Mouse (Mus musculus) macrophage (primary cell): ENCODE data around the gene Runx1. TPM values are rescaled to one million over a fixed set of nuclear protein-coding genes. Genes with fewer than 3 reads are reported as not detected.

Source experiments
- H3K27ac ChIP-seq: fragments of 350-480 bp; formaldehyde crosslinking; 2 replicates; pipeline ENCODE4 v1.9.0; 2021
- H3K36me3 ChIP-seq: fragments of 350-480 bp; formaldehyde crosslinking; 2 replicates; pipeline ENCODE4 v1.9.0; 2021; ENCODE audit errors: inconsistent target
- H3K4me3 ChIP-seq: fragments of 350-480 bp; formaldehyde crosslinking; 2 replicates; pipeline ENCODE4 v1.9.0; 2021; ENCODE audit errors: inconsistent target
- H3K79me2 ChIP-seq: fragments of 350-480 bp; formaldehyde crosslinking; 2 replicates; pipeline ENCODE4 v1.9.0; 2021; ENCODE audit errors: inconsistent target
- WGBS: methylation state at CpG from one replicate; pipeline ENCODE4 v1.1.7; 2026; ENCODE audit warnings: inconsistent platforms; ENCODE audit not compliant: missing documents; 5-methylcytosine and 5-hydroxymethylcytosine counted together
- polyA plus RNA-seq: library from polyadenylated mRNA; stranded (reverse); fragments of 250-400 nt; gene quantifications from 3 replicates; pipeline ENCODE4 v1.2.4, GENCODE M21; 2018; ENCODE audit warnings: inconsistent platforms

The Runx1 gene
- polyA plus RNA-seq, 1 experiment from 2014 or later = 30.4 TPM

- peak overlapping the region; percentile 95 for H3K27ac ChIP-seq
- 35% methylated on average over 5 of the region's 5 CpGs for WGBS
- H3K4me3 ChIP-seq = no peak overlapping the region
- H3K79me2 ChIP-seq = peaks cover 91% of the 10 kb centered on the region
- H3K36me3 ChIP-seq = peaks cover 14% of the 10 kb centered on the region; the same call in 1 of the 2 replicates
These were observed 4.4 kb downstream of the Runx1 start for GRCm38 (mm10) chr16:92821596-92821937.

- WGBS = 65% methylated on average over 6 of the region's 6 CpGs
- Histone ChIP-seq H3K27ac (no peak overlapping the region), H3K4me3 (no peak overlapping the region), H3K79me2 (peaks cover 100% of the 10 kb centered on the region), H3K36me3 (peaks cover 19% of the 10 kb centered on the region; the same call in 1 of the 2 replicates)
These were observed 5.5 kb downstream of the Runx1 start for GRCm38 (mm10) chr16:92820451-92820850.

- Histone ChIP-seq H3K4me3 (no peak overlapping the region), H3K79me2 (peaks cover 100% of the 10 kb centered on the region), H3K36me3 (peaks cover 19% of the 10 kb centered on the region; the same call in 1 of the 2 replicates), H3K27ac (no peak overlapping the region)
- WGBS = 52% methylated on average over 7 of the region's 8 CpGs
These were observed 7.3 kb downstream of the Runx1 start for GRCm38 (mm10) chr16:92818480-92819269.

GRCm38 (mm10) chr16:92816092-92816491 lies 9.9 kb downstream of the Runx1 start:
- Histone ChIP-seq H3K4me3 (no peak overlapping the region), H3K79me2 (peaks cover 100% of the 10 kb centered on the region), H3K27ac (no peak overlapping the region), H3K36me3 (peaks cover 28% of the 10 kb centered on the region; the same call in 1 of the 2 replicates)
- 91% methylated on average over 7 of the region's 7 CpGs for WGBS

- Histone ChIP-seq H3K79me2 (peaks cover 100% of the 10 kb centered on the region), H3K4me3 (no peak overlapping the region), H3K36me3 (peaks cover 33% of the 10 kb centered on the region; the same call in 1 of the 2 replicates), H3K27ac (no peak overlapping the region)
- 81% methylated on average over 2 of the region's 2 CpGs for WGBS
These were observed 10.8 kb downstream of the Runx1 start for GRCm38 (mm10) chr16:92815195-92815527.

- Histone ChIP-seq H3K27ac (no peak overlapping the region), H3K79me2 (peaks cover 100% of the 10 kb centered on the region), H3K36me3 (peaks cover 33% of the 10 kb centered on the region; the same call in 1 of the 2 replicates), H3K4me3 (no peak overlapping the region)
- 57% methylated on average over 5 of the region's 5 CpGs for WGBS
These were observed 11.4 kb downstream of the Runx1 start for GRCm38 (mm10) chr16:92814366-92815194.

- no peak overlapping the region for H3K4me3 ChIP-seq
- H3K27ac ChIP-seq = no peak overlapping the region
- H3K79me2 ChIP-seq = peaks cover 100% of the 10 kb centered on the region
- WGBS = 75% methylated on average over 3 of the region's 3 CpGs
- H3K36me3 ChIP-seq = peaks cover 27% of the 10 kb centered on the region; the same call in 1 of the 2 replicates
These were observed 13.5 kb downstream of the Runx1 start for GRCm38 (mm10) chr16:92812405-92812804.

GRCm38 (mm10) chr16:92810568-92811240 lies 15.2 kb downstream of the Runx1 start:
- H3K36me3 ChIP-seq = peaks cover 13% of the 10 kb centered on the region; the same call in 1 of the 2 replicates
- H3K79me2 ChIP-seq = peaks cover 100% of the 10 kb centered on the region
- 90% methylated on average over 8 of the region's 8 CpGs for WGBS
- H3K4me3 ChIP-seq = no peak overlapping the region
- H3K27ac ChIP-seq = no peak overlapping the region

- H3K27ac ChIP-seq = no peak overlapping the region
- H3K4me3 ChIP-seq = no peak overlapping the region
- 69% methylated on average over 7 of the region's 8 CpGs for WGBS
- peaks cover 21% of the 10 kb centered on the region; the same call in 1 of the 2 replicates for H3K36me3 ChIP-seq
- peaks cover 100% of the 10 kb centered on the region for H3K79me2 ChIP-seq
These were observed 18.2 kb downstream of the Runx1 start for GRCm38 (mm10) chr16:92807772-92808171.

- H3K79me2 ChIP-seq = peaks cover 84% of the 10 kb centered on the region
- H3K27ac ChIP-seq = 0 out of 2 replicates have a peak overlapping the region, but pooled peaks have one; percentile 4
- H3K36me3 ChIP-seq = peaks cover 16% of the 10 kb centered on the region; the same call in 1 of the 2 replicates
- WGBS = 59% methylated on average over 7 of the region's 7 CpGs
- no peak overlapping the region for H3K4me3 ChIP-seq
These were observed 22.8 kb downstream of the Runx1 start for GRCm38 (mm10) chr16:92803076-92803580.

- Histone ChIP-seq H3K4me3 (no peak overlapping the region), H3K79me2 (peaks cover 84% of the 10 kb centered on the region), H3K27ac (peak overlapping the region; percentile 99), H3K36me3 (peaks cover 16% of the 10 kb centered on the region; the same call in 1 of the 2 replicates)
- under 1% methylated on average over 12 of the region's 12 CpGs for WGBS
These were observed 24.4 kb downstream of the Runx1 start for GRCm38 (mm10) chr16:92801567-92801966.

GRCm38 (mm10) chr16:92800845-92801244 lies 25.1 kb downstream of the Runx1 start:
- peaks cover 84% of the 10 kb centered on the region for H3K79me2 ChIP-seq
- WGBS = 3% methylated on average over 5 of the region's 5 CpGs
- H3K36me3 ChIP-seq = peaks cover 16% of the 10 kb centered on the region; the same call in 1 of the 2 replicates
- H3K4me3 ChIP-seq = no peak overlapping the region
- H3K27ac ChIP-seq = peak overlapping the region; percentile 99

GRCm38 (mm10) chr16:92799940-92800339 lies 26.0 kb downstream of the Runx1 start:
- H3K79me2 ChIP-seq = peaks cover 84% of the 10 kb centered on the region
- H3K27ac ChIP-seq = peak overlapping the region; percentile 99
- peaks cover 23% of the 10 kb centered on the region; the same call in 1 of the 2 replicates for H3K36me3 ChIP-seq
- H3K4me3 ChIP-seq = no peak overlapping the region
- WGBS = 96% methylated on average over 7 of the region's 7 CpGs

- Histone ChIP-seq H3K36me3 (peaks cover 20% of the 10 kb centered on the region; the same call in 1 of the 2 replicates), H3K4me3 (no peak overlapping the region), H3K27ac (no peak overlapping the region), H3K79me2 (peaks cover 100% of the 10 kb centered on the region)
- WGBS = 62% methylated on average over 6 of the region's 6 CpGs
These were observed 31.8 kb downstream of the Runx1 start for GRCm38 (mm10) chr16:92794197-92794596.
